Mouse (Mus musculus): ENCODE measurements at regions not wholly inside any gene's neighbourhood (a gene's known extent, or its start where the extent isn't known, plus 50 kb on each side); places are given as distances from the start of the nearest gene placed in this dataset.

DNA sequence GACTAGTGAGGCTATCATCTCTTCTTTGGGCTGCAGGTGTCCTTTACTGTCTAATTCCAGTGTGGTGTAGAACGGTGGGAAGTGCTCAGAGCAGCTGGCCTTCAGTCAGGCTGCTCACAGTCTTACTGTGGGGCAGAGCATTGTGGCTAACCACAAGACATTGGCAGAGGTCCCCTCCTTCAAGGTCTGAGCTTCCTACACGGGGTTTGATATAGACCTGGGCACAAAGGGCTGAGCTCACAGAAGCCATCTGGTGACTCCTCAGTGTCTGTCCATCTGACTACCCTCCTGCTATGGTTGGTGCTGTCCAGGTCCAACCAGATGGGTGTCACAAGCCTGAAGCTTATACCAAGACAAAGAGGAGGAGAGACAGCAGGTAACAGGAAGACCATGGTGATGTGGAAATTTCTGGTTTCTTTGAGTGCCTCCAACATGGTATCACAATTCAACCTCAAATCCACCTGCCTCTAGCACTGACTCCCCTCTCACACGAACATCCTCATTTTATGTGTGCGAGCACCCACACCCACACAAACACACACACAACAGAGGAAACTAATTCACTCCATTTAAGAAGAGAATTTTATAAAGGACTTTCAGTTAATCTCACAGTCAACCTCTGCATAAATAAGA is 147.0 kb upstream of the Tle3 start:
- Histone ChIP-seq H3K36me3 (ENCODE audit: control insufficient read depth, insufficient read depth, low read length) (no peaks in the 10 kb centered on the region), H3K27ac (ENCODE audit: low read length) (no peak overlapping the region), H3K4me3 (ENCODE audit: low read depth, low read length) (no peak overlapping the region), H3K4me2 (replicated peaks; ENCODE audit: low read depth, low read length) (no peak overlapping the region), H3K9me3 (ENCODE audit: control insufficient read depth, low read depth, low read length) (no peaks in the 10 kb centered on the region; the same call in 1 of the 2 replicates), H3K9ac (replicated peaks; ENCODE audit: low read depth, low read length) (no peak overlapping the region), H3K27me3 (ENCODE audit: control insufficient read depth, insufficient read depth, low read length) (no peaks in the 10 kb centered on the region), H3K4me1 (ENCODE audit: control insufficient read depth, insufficient read depth, low read length) (peaks cover 9% of the 10 kb centered on the region; the same call in 1 of the 2 replicates)
- 87% methylated on average over 4 of the region's 4 CpGs for WGBS
- no peak for ATAC-seq (ENCODE audit: insufficient number of reproducible peaks, insufficient read depth, low FRiP score, low read depth)

DNA sequence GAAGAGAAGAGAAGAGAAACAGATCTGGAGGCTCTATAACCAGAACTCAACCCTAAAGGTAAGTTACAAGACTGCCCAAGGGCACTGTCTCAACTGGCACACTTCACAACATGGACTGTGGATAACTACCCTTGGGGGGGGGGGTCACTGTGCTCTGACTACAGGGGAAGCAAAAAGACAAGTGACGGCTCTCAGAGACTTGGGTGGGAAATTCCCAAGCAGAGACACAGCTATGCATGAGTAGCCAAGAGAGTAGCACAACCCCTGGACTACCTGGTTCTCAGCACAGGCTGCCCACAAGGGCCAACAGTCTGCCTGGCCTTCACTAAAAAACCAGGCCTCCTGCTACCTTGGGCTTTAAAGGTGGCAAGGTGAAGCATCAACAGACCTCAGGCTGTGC is 146.3 kb upstream of the Tle3 start:
- Histone ChIP-seq H3K9ac (replicated peaks; ENCODE audit: low read depth, low read length) (no peak overlapping the region), H3K4me2 (replicated peaks; ENCODE audit: low read depth, low read length) (no peak overlapping the region), H3K9me3 (ENCODE audit: control insufficient read depth, low read depth, low read length) (no peaks in the 10 kb centered on the region; the same call in 1 of the 2 replicates), H3K36me3 (ENCODE audit: control insufficient read depth, insufficient read depth, low read length) (no peaks in the 10 kb centered on the region), H3K27me3 (ENCODE audit: control insufficient read depth, insufficient read depth, low read length) (no peaks in the 10 kb centered on the region), H3K4me3 (ENCODE audit: low read depth, low read length) (no peak overlapping the region), H3K4me1 (ENCODE audit: control insufficient read depth, insufficient read depth, low read length) (peaks cover 9% of the 10 kb centered on the region; the same call in 1 of the 2 replicates), H3K27ac (ENCODE audit: low read length) (no peak overlapping the region)
- no peak for ATAC-seq (ENCODE audit: insufficient number of reproducible peaks, insufficient read depth, low FRiP score, low read depth)
- WGBS, result 92% methylated on average over 1 of the region's 1 CpGs

DNA sequence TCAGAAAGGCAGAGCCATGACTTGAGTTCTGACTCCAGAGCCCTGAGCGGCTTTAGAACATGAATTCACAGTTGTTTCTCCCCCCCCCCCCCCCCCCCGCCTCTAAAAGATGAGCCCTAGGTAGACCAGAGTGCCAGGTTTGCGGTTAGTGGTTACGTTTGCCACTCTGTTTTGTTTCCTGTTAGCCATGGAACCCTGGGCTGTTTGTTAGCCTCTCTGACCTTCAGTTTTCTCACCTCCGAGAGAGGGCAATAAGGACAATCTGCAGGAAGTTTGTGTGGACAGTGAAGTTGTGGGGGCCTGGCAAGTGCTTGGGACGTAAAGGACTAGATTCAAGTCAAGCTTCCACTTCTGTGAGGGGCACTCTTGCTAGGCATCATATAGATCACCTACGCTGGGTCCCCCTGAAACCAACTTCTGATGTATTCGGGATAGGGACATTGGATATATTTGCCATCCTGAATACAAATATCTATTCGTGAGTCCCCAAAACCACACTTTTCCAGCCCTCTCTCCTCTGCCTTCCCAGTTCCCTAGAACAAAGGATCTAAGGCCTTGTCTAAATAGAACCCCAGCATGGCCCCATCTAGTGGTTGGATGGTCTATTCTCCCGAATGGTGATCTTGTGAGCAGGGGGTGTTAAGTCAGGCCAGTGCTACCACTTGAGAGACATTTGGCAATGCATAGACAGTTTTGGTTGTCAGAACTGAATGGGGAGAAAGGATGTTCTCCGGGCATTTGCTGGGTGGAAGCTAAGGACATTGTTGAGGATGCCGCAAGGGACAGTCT is 145.4 kb upstream of the Tle3 start:
- Histone ChIP-seq H3K9ac (replicated peaks; ENCODE audit: low read depth, low read length) (no peak overlapping the region), H3K4me3 (ENCODE audit: low read depth, low read length) (no peak overlapping the region)
- no peak for ATAC-seq (ENCODE audit: insufficient number of reproducible peaks, insufficient read depth, low FRiP score, low read depth)

DNA sequence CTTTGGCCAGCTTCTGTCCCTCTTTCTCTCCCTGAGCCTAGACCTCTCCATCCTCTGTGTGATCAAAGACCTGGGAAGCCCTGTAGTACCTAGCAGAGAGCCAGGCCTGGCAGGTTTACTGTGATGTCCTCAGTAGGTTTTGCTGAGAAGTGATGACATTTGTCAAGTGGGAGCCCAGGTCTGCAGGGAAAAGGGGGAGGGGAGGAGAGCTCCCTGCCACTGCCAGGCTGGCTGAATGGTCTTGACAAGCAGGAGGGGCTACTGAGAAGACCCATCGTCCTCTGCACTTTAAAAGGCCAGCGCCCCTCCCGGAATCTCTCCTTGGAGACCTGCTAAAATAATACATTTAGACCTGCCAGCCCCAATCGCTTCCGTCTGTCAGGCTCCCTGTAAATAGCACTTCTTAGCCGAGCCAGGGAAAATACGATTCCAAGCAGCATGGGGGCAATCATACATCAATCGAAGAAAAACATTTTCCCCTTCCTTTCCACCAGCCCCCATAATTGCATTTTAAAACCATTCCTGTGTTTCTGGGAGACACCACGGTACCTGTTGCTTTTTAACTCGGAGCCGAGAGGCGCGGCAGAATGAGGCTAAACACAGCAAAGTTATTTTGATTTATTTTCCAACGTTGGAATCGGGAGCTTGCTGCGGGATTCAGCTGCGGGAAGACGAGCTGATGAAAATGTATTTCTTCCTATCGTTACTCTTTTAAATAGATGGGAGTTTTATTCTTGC is 144.5 kb upstream of the Tle3 start:
- Histone ChIP-seq H3K9me3 (ENCODE audit: control insufficient read depth, low read depth, low read length) (no peaks in the 10 kb centered on the region; the same call in 1 of the 2 replicates), H3K27me3 (ENCODE audit: control insufficient read depth, insufficient read depth, low read length) (no peaks in the 10 kb centered on the region), H3K4me1 (ENCODE audit: control insufficient read depth, insufficient read depth, low read length) (peaks cover 9% of the 10 kb centered on the region; the same call in 1 of the 2 replicates), H3K27ac (ENCODE audit: low read length) (no peak overlapping the region), H3K4me2 (replicated peaks; ENCODE audit: low read depth, low read length) (no peak overlapping the region), H3K36me3 (ENCODE audit: control insufficient read depth, insufficient read depth, low read length) (no peaks in the 10 kb centered on the region), H3K4me3 (ENCODE audit: low read depth, low read length) (no peak overlapping the region), H3K9ac (replicated peaks; ENCODE audit: low read depth, low read length) (no peak overlapping the region)
- 30% methylated on average over 19 of the region's 19 CpGs for WGBS
- ATAC-seq (ENCODE audit: insufficient number of reproducible peaks, insufficient read depth, low FRiP score, low read depth), result no peak

More for the DNA sequence above, 145.4 kb upstream of the Tle3 start:
- no peak overlapping the region for H3K4me2 ChIP-seq (replicated peaks; ENCODE audit: low read depth, low read length)
- H3K36me3 ChIP-seq (ENCODE audit: control insufficient read depth, insufficient read depth, low read length), result no peaks in the 10 kb centered on the region
- no peaks in the 10 kb centered on the region; the same call in 1 of the 2 replicates for H3K9me3 ChIP-seq (ENCODE audit: control insufficient read depth, low read depth, low read length)
- peaks cover 9% of the 10 kb centered on the region; the same call in 1 of the 2 replicates for H3K4me1 ChIP-seq (ENCODE audit: control insufficient read depth, insufficient read depth, low read length)
- H3K27me3 ChIP-seq (ENCODE audit: control insufficient read depth, insufficient read depth, low read length), result no peaks in the 10 kb centered on the region
- H3K27ac ChIP-seq (ENCODE audit: low read length), result no peak overlapping the region
- 81% methylated on average over 11 of the region's 12 CpGs for WGBS

DNA sequence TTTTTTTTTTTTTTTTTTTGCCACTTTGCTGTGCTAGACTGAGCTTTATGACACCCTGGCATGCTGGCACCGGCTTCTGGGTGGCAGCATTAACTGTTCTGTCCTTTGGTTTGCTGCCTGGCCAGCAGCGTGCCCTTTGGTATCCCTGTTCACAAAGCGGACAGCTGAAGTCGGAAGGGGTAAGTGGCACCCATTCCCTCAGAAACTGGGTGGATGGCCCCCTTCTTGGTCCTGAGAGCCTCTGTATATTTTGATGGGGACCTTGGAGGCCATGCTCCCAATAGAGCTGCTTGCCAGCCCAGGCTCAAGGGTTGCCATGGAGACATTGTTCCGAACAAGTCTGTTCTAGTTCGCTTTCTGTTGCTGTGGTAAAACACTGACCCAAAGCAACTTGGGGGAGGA is 143.9 kb upstream of the Tle3 start:
- no peak for ATAC-seq (ENCODE audit: insufficient number of reproducible peaks, insufficient read depth, low FRiP score, low read depth)
- Histone ChIP-seq H3K9me3 (ENCODE audit: control insufficient read depth, low read depth, low read length) (no peaks in the 10 kb centered on the region), H3K4me1 (ENCODE audit: control insufficient read depth, insufficient read depth, low read length) (peaks cover 9% of the 10 kb centered on the region; the same call in 1 of the 2 replicates), H3K9ac (replicated peaks; ENCODE audit: low read depth, low read length) (no peak overlapping the region), H3K27ac (ENCODE audit: low read length) (no peak overlapping the region), H3K27me3 (ENCODE audit: control insufficient read depth, insufficient read depth, low read length) (no peaks in the 10 kb centered on the region), H3K4me2 (replicated peaks; ENCODE audit: low read depth, low read length) (no peak overlapping the region), H3K36me3 (ENCODE audit: control insufficient read depth, insufficient read depth, low read length) (no peaks in the 10 kb centered on the region), H3K4me3 (ENCODE audit: low read depth, low read length) (no peak overlapping the region)
- WGBS, result 84% methylated on average over 6 of the region's 6 CpGs

DNA sequence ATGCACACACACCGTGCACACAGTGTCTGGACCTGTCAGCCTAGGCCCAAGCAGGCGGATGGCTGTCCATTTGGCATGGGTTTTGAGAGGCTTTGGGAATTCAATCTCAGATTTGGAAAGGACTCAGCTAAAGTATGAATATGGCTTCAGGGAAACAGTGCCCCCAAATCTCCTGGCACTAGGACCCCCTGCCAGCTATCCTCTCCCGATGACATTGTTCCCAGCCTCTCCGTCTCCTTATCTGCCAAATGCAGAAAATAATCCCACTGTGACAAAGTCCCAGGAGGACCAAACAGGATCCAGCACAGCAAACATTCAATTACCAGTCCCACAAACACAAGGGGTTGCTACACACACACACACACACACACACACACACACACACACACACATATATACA is 141.9 kb upstream of the Tle3 start:
- ATAC-seq (ENCODE audit: insufficient number of reproducible peaks, insufficient read depth, low FRiP score, low read depth), result no peak
- H3K36me3 ChIP-seq (ENCODE audit: control insufficient read depth, insufficient read depth, low read length), result no peaks in the 10 kb centered on the region
- WGBS, result 75% methylated on average over 4 of the region's 4 CpGs

DNA sequence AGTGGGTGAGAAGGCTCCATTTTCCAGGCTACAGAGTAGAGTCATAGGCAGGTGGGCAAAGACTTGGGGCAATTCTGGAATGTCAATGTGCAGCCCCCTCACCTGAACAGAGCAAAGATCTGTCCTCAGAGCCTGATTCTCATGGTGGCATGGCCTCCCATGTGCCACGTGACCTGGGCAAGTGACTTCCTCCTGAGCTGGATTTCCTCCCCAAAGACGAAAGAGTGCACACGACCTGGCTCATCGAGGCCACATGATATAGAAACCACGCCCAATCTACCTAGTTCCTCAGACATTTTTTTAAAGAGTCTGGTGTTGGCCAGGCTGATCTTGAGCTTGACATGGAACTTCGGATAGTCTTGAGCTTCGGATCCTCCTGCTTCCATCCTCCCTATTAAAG is 139.5 kb upstream of the Tle3 start:
- 79% methylated on average over 7 of the region's 7 CpGs for WGBS
- H3K4me3 ChIP-seq (ENCODE audit: low read depth, low read length), result no peak overlapping the region
- H3K27ac ChIP-seq (ENCODE audit: low read length), result no peak overlapping the region
- no peak for ATAC-seq (ENCODE audit: insufficient number of reproducible peaks, insufficient read depth, low FRiP score, low read depth)
- H3K9ac ChIP-seq (replicated peaks; ENCODE audit: low read depth, low read length), result no peak overlapping the region
- H3K4me2 ChIP-seq (replicated peaks; ENCODE audit: low read depth, low read length), result no peak overlapping the region
- H3K27me3 ChIP-seq (ENCODE audit: control insufficient read depth, insufficient read depth, low read length), result no peaks in the 10 kb centered on the region
- H3K36me3 ChIP-seq (ENCODE audit: control insufficient read depth, insufficient read depth, low read length), result no peaks in the 10 kb centered on the region
- peaks cover 10% of the 10 kb centered on the region; the same call in 1 of the 2 replicates for H3K4me1 ChIP-seq (ENCODE audit: control insufficient read depth, insufficient read depth, low read length)
- H3K9me3 ChIP-seq (ENCODE audit: control insufficient read depth, low read depth, low read length), result no peaks in the 10 kb centered on the region

More for the DNA sequence above, 141.9 kb upstream of the Tle3 start:
- H3K27me3 ChIP-seq (ENCODE audit: control insufficient read depth, insufficient read depth, low read length), result no peaks in the 10 kb centered on the region
- H3K9me3 ChIP-seq (ENCODE audit: control insufficient read depth, low read depth, low read length), result no peaks in the 10 kb centered on the region
- H3K27ac ChIP-seq (ENCODE audit: low read length), result no peak overlapping the region
- peaks cover 9% of the 10 kb centered on the region; the same call in 1 of the 2 replicates for H3K4me1 ChIP-seq (ENCODE audit: control insufficient read depth, insufficient read depth, low read length)
- H3K4me3 ChIP-seq (ENCODE audit: low read depth, low read length), result no peak overlapping the region
- H3K9ac ChIP-seq (replicated peaks; ENCODE audit: low read depth, low read length), result no peak overlapping the region
- H3K4me2 ChIP-seq (replicated peaks; ENCODE audit: low read depth, low read length), result no peak overlapping the region

DNA sequence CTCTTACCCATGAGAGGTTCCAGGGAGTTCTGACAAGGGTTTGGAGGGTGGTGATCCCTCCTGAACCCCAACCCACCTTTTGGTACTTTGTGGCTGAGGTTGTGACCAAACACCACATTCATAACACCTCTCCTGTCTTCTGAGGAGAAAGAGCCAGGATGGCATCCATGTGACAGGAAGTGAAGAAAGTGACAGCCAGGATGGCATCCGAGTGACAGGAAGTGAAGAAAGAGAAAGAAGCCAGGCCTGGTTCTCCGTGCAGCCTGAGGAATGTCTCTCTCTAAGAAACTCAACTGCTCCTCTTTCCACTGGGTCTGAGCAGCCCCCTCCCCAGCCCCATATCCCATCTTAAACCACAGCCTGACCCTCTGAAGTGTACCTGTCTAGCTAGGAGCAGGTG is 138.9 kb upstream of the Tle3 start:
- H3K36me3 ChIP-seq (ENCODE audit: control insufficient read depth, insufficient read depth, low read length), result no peaks in the 10 kb centered on the region
- H3K4me1 ChIP-seq (ENCODE audit: control insufficient read depth, insufficient read depth, low read length), result peaks cover 7% of the 10 kb centered on the region; the same call in 1 of the 2 replicates
- 54% methylated on average over 2 of the region's 2 CpGs for WGBS
- no peak overlapping the region for H3K4me2 ChIP-seq (replicated peaks; ENCODE audit: low read depth, low read length)
- no peak overlapping the region for H3K4me3 ChIP-seq (ENCODE audit: low read depth, low read length)
- H3K27me3 ChIP-seq (ENCODE audit: control insufficient read depth, insufficient read depth, low read length), result no peaks in the 10 kb centered on the region
- no peak for ATAC-seq (ENCODE audit: insufficient number of reproducible peaks, insufficient read depth, low FRiP score, low read depth)
- no peaks in the 10 kb centered on the region for H3K9me3 ChIP-seq (ENCODE audit: control insufficient read depth, low read depth, low read length)
- no peak overlapping the region for H3K9ac ChIP-seq (replicated peaks; ENCODE audit: low read depth, low read length)
- no peak overlapping the region for H3K27ac ChIP-seq (ENCODE audit: low read length)
